Mouse (Mus musculus): ENCODE measurements at regions not wholly inside any gene's neighbourhood (a gene's known extent, or its start where the extent isn't known, plus 50 kb on each side); places are given as distances from the start of the nearest gene placed in this dataset.

DNA sequence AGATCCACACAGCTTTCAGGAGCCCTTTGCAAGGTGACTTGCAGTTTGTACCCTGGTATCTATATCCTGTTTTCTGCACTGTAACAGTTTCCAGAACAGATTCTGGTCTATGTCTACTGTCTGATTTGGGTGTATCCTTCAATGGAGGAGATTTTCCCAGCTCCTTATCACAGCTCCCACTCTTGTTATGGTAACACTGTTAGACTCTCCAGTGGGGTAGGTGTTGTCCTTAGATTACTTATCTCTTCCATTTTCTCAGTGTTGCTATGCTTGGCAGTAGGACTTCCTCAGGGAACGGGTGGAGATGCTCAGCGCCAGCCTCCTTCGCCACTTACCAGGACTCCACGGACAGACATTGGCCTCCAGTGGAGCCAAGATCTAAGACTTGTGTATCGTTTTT is 160.1 kb upstream of the Cdh11 start:
- Histone ChIP-seq H3K27me3 (ENCODE audit: insufficient read depth, low read length) (no peaks in the 10 kb centered on the region), H3K9me3 (ENCODE audit: low read length) (no peaks in the 10 kb centered on the region), H3K4me3 (ENCODE audit: low read length) (no peak overlapping the region), H3K4me2 (ENCODE audit: low read depth, low read length) (no peak overlapping the region), H3K9ac (replicated peaks; ENCODE audit: low read length) (no peak overlapping the region), H3K36me3 (ENCODE audit: insufficient read depth, low read length) (no peaks in the 10 kb centered on the region), H3K4me1 (ENCODE audit: insufficient read depth, low read length) (no peaks in the 10 kb centered on the region), H3K27ac (no peak overlapping the region)
- no peak for TF ChIP-seq CTCF (IDR thresholded peaks at IDR 0.05; ENCODE audit: low read depth)
- WGBS, result 87% methylated on average over 5 of the region's 5 CpGs
- no peak for ATAC-seq
- DNase-seq (ENCODE audit: low spot score), result no peak

DNA sequence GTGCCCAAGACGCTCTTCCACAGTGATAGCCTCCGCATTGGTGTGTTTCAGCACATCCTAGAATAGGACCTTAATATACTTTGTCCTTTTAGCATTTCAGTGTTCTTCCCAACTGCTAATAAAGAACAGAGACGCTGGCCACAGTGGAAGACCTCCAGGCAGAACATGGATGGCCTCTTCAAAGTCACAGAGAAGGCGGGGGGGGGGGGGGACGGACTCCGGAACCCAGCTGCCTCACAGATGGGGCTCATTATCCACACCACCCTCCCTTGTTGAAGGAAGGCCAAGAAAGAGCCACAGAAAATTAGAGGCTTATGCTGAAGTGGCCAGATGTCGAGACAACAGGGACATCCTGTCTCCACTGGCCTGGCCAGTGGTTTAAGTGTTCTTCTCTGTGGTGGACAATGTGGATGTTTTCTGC is 192.7 kb upstream of the Cdh11 start:
- Histone ChIP-seq H3K4me1 (ENCODE audit: insufficient read depth, low read length) (no peaks in the 10 kb centered on the region), H3K4me2 (ENCODE audit: low read depth, low read length) (no peak overlapping the region), H3K9me3 (ENCODE audit: low read length) (no peaks in the 10 kb centered on the region), H3K27ac (no peak overlapping the region), H3K36me3 (ENCODE audit: insufficient read depth, low read length) (no peaks in the 10 kb centered on the region), H3K9ac (replicated peaks; ENCODE audit: low read length) (no peak overlapping the region), H3K4me3 (ENCODE audit: low read length) (no peak overlapping the region), H3K27me3 (ENCODE audit: insufficient read depth, low read length) (no peaks in the 10 kb centered on the region)
- DNase-seq (ENCODE audit: low spot score) (peak; percentile 46), ATAC-seq (peak; percentile 35; the same call in 1 of the 2 replicates)
- 47% methylated on average over 7 of the region's 7 CpGs for WGBS
- TF ChIP-seq CTCF (IDR thresholded peaks at IDR 0.05; ENCODE audit: low read depth), result no peak

DNA sequence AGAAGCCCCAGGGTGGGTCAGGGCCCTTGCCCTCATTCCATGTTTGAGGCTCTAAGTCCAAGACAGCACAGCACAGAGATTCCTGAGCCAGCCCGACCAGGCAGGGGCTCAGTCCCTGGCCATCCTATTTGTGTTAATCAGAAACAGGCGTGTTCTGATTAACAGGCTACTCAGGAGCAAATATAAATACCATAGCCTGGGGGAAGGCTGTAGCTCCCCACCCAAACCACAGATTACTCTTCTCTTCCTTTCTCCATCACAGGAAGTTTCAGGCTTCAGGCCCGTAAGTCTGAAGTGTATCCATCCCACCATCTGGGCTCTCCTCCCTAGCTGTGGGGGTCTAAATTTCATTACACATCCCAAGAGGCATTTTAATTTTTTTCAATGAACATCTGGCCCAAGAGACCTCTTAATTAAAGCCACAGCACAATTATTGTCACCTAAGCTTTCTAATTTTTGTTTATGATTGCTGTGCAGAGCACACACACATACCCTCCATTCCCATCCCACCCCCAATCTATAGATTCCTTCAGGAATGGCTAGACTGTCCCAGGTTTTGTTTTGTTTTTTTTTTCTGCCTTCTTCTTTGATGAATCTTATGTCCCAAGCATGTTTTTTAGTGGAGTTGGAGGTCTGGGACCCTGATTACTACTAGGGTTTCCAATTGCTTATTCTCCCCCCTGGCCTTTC is 197.9 kb upstream of the Cdh11 start:
- TF ChIP-seq CTCF (IDR thresholded peaks at IDR 0.05; ENCODE audit: low read depth), result no peak
- H3K4me1 ChIP-seq (ENCODE audit: insufficient read depth, low read length), result no peaks in the 10 kb centered on the region
- no peak for DNase-seq (ENCODE audit: low spot score)
- no peaks in the 10 kb centered on the region for H3K36me3 ChIP-seq (ENCODE audit: insufficient read depth, low read length)
- H3K9me3 ChIP-seq (ENCODE audit: low read length), result no peaks in the 10 kb centered on the region
- WGBS, result 53% methylated on average over 3 of the region's 3 CpGs
- H3K4me3 ChIP-seq (ENCODE audit: low read length), result no peak overlapping the region
- no peaks in the 10 kb centered on the region for H3K27me3 ChIP-seq (ENCODE audit: insufficient read depth, low read length)
- no peak overlapping the region for H3K4me2 ChIP-seq (ENCODE audit: low read depth, low read length)
- no peak overlapping the region for H3K27ac ChIP-seq
- no peak for ATAC-seq
- H3K9ac ChIP-seq (replicated peaks; ENCODE audit: low read length), result no peak overlapping the region

- H3K4me2 ChIP-seq (ENCODE audit: low read depth, low read length), result no peak overlapping the region
- no peaks in the 10 kb centered on the region for H3K9me3 ChIP-seq (ENCODE audit: low read length)
- H3K27ac ChIP-seq, result no peak overlapping the region
- WGBS, result 43% methylated on average over 3 of the region's 3 CpGs
- no peak overlapping the region for H3K4me3 ChIP-seq (ENCODE audit: low read length)
- H3K27me3 ChIP-seq (ENCODE audit: insufficient read depth, low read length), result no peaks in the 10 kb centered on the region
- H3K4me1 ChIP-seq (ENCODE audit: insufficient read depth, low read length), result no peaks in the 10 kb centered on the region
- ATAC-seq, result no peak
- DNase-seq (ENCODE audit: low spot score), result no peak
- H3K36me3 ChIP-seq (ENCODE audit: insufficient read depth, low read length), result no peaks in the 10 kb centered on the region
- H3K9ac ChIP-seq (replicated peaks; ENCODE audit: low read length), result no peak overlapping the region
- TF ChIP-seq CTCF (IDR thresholded peaks at IDR 0.05; ENCODE audit: low read depth), result no peak
Measured at GRCm38 (mm10) chr8:102983910-102984225, 198.4 kb upstream of the Cdh11 start.

DNA sequence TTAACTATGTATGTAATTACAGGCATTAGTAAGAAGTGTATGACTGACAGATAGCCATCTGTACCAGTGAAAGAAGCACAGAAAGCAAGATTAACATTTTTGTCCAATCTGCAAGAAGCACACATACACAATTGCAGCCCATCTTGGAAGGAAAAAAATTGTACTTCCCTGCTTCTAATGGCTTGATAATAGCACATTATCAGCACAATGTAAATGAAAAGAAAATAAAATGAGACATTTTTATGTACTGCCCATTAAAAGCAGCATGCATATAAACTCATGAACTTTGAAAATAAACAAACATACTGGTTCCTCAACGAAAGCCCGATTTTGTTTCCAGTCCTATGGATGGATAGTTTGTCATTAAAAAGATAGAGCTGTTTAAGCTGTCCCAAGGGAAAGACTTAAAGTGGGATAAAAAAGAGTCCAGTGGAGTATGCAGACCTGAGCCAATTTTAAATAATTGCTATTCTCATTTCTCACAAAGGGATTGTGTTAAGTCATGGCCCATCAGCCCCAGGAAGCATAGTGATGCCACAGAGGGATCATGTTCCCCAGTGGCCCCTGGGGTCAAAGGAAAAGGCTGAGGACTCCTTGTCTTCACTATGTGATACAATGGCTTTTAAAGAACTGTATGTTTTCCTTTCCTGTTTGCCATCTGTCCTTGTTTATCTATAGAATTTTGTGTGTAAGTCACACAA is 222.0 kb upstream of the Cdh11 start:
- no peaks in the 10 kb centered on the region for H3K27me3 ChIP-seq (ENCODE audit: insufficient read depth, low read length)
- TF ChIP-seq CTCF (IDR thresholded peaks at IDR 0.05; ENCODE audit: low read depth), result no peak
- 48% methylated on average over 2 of the region's 2 CpGs for WGBS
- no peak overlapping the region for H3K27ac ChIP-seq
- H3K4me3 ChIP-seq (ENCODE audit: low read length), result no peak overlapping the region
- H3K36me3 ChIP-seq (ENCODE audit: insufficient read depth, low read length), result no peaks in the 10 kb centered on the region
- H3K4me2 ChIP-seq (ENCODE audit: low read depth, low read length), result no peak overlapping the region
- H3K9ac ChIP-seq (replicated peaks; ENCODE audit: low read length), result no peak overlapping the region
- no peaks in the 10 kb centered on the region for H3K4me1 ChIP-seq (ENCODE audit: insufficient read depth, low read length)
- ATAC-seq (no peak), DNase-seq (ENCODE audit: low spot score) (no peak)
- H3K9me3 ChIP-seq (ENCODE audit: low read length), result no peaks in the 10 kb centered on the region

DNA sequence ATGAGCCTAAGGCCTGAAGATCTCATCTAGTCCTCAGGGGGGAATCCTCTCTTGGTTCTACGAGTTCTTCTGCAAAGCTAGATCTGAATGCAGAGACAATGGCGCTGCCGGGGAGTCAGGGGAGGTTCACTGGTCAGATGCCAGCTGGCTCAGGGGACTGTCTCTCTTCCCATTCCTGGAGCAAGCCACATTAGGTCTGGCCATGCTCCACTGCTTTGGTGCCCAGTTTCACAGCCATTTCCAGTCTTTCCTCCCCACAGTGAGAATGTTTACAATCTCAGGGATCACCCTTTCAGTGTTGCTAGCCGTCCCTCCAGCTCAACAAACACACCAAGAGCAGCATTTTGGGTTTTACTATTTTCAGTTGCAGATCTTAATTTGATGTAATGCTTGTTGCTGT is 233.7 kb upstream of the Cdh11 start:
- Histone ChIP-seq H3K9me3 (ENCODE audit: low read length) (no peaks in the 10 kb centered on the region), H3K4me2 (ENCODE audit: low read depth, low read length) (no peak overlapping the region), H3K4me1 (ENCODE audit: insufficient read depth, low read length) (no peaks in the 10 kb centered on the region), H3K9ac (replicated peaks; ENCODE audit: low read length) (no peak overlapping the region), H3K27me3 (ENCODE audit: insufficient read depth, low read length) (no peaks in the 10 kb centered on the region), H3K36me3 (ENCODE audit: insufficient read depth, low read length) (no peaks in the 10 kb centered on the region), H3K4me3 (ENCODE audit: low read length) (no peak overlapping the region), H3K27ac (no peak overlapping the region)
- 37% methylated on average over 4 of the region's 4 CpGs for WGBS
- no peak for ATAC-seq
- TF ChIP-seq CTCF (IDR thresholded peaks at IDR 0.05; ENCODE audit: low read depth), result no peak
- peak; percentile 50 for DNase-seq (ENCODE audit: low spot score)

GRCm38 (mm10) chr8:103023237-103023636 is 237.8 kb upstream of the Cdh11 start:
- H3K4me2 ChIP-seq (ENCODE audit: low read depth, low read length), result no peak overlapping the region
- TF ChIP-seq CTCF (IDR thresholded peaks at IDR 0.05; ENCODE audit: low read depth), result no peak
- no peak overlapping the region for H3K4me3 ChIP-seq (ENCODE audit: low read length)
- H3K9me3 ChIP-seq (ENCODE audit: low read length), result no peaks in the 10 kb centered on the region
- WGBS, result 62% methylated on average over 1 of the region's 1 CpGs
- ATAC-seq, result no peak
- no peaks in the 10 kb centered on the region for H3K27me3 ChIP-seq (ENCODE audit: insufficient read depth, low read length)
- no peak overlapping the region for H3K27ac ChIP-seq
- no peak overlapping the region for H3K9ac ChIP-seq (replicated peaks; ENCODE audit: low read length)
- no peaks in the 10 kb centered on the region for H3K4me1 ChIP-seq (ENCODE audit: insufficient read depth, low read length)
- H3K36me3 ChIP-seq (ENCODE audit: insufficient read depth, low read length), result no peaks in the 10 kb centered on the region
- no peak for DNase-seq (ENCODE audit: low spot score)

Measured in hindbrain, postnatal 0 days (tissue).